Mouse (Mus musculus): ENCODE results near the gene Hoxa9. TPM values are rescaled to one million over a fixed set of nuclear protein-coding genes. Genes with fewer than 3 reads are reported as not detected.

Gene Hoxa9
- polyA plus RNA-seq, 1 experiment: 0.52 TPM

DNA sequence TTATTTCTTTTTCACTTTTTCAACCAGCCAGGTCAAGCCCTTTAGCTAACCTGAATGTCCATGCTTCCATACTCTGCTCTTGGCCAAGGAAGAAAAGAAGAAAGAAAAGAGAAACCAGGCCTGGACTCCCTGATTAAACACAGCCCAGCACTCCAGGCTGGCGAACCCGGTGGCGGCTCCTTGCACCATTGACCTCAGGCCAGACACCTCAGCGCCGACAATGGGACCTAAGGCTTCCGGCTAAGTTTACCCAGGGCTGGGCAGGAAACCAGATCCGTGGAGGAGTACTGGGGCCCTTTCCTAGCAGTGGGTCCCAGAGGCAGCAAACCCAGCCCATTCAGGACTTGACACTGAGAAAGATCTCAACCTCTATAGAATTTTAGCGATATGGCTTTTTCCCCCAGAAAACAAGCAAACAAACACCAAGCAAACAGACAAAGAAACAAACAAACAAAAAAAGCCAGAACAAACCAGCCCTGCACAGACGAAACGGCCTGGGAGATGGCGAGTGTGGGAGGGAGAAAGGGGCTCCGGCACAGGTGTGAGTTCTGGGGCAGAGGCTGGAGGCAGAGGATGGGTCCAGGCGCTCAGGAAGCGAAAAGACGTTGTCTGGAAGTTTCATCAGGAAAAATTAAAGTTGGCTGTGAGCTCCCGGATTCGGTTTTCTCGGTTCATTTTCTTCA lies 1.1 kb upstream of the Hoxa9 start:
- TF ChIP-seq CTCF (IDR thresholded peaks at IDR 0.05; ENCODE audit: control insufficient read depth, insufficient read depth, insufficient replicate concordance, low read depth, low read length): no peak
- no peak for TF ChIP-seq POLR2A (IDR thresholded peaks at IDR 0.05; ENCODE audit: control insufficient read depth, low read depth, low read length)
- H3K4me3 ChIP-seq (ENCODE audit: control insufficient read depth, low read depth, low read length): no peak overlapping the region
- peaks cover 5% of the 10 kb centered on the region for H3K4me1 ChIP-seq (ENCODE audit: control insufficient read depth, insufficient read depth, low read length)
- no peaks in the 10 kb centered on the region for H3K36me3 ChIP-seq (ENCODE audit: control insufficient read depth, insufficient read depth, low read length)
- H3K27ac ChIP-seq (ENCODE audit: control insufficient read depth, insufficient read depth, low read depth, low read length): no peak overlapping the region
- H3K27me3 ChIP-seq (ENCODE audit: control insufficient read depth, insufficient read depth, low read length): peaks cover 25% of the 10 kb centered on the region

DNA sequence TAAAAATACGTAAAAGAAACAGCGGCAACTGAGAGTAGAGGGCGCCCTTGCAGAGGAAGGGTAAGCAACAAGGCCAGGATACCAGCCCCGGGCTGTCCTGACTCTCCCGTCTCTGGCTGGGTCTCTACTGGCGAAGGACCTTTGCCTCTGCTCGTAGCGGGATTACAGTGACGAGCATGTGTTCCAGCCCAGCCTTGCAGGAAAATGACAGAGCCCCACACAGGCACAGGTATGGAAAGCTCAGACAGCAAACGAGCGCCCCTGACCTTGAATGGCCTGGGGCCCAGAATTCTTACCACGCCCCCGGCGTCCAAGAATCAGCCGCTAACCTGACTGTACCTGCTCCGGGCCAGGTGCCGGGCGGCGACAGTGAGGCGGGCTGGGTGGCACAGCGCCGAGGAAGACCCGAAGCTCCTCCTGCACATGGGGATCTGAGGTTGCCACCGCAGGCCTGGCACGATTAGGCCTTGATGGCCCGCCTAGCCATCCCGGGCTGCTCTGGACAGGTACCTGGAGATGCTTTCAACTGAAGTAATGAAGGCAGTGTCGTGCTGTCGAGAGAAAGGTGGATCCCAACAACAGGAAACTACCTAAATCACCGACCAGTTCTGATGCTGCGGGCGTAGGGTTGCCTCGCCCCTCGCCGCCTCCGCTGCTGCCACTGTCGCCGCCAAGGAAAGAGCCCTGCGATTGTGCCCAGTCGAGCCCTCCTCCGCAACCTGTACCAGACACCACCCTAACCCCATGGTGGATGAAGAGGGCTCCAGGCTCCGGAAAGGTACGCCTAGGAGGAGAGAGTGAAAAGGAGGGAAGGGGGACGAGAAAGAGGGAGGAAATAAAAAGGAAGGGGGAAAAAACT lies 1.1 kb downstream of the Hoxa9 start:
- H3K4me1 ChIP-seq (ENCODE audit: control insufficient read depth, insufficient read depth, low read length): peaks cover 10% of the 10 kb centered on the region
- TF ChIP-seq CTCF (IDR thresholded peaks at IDR 0.05; ENCODE audit: control insufficient read depth, insufficient read depth, insufficient replicate concordance, low read depth, low read length): no peak
- no peak for TF ChIP-seq POLR2A (IDR thresholded peaks at IDR 0.05; ENCODE audit: control insufficient read depth, low read depth, low read length)
- peaks cover 37% of the 10 kb centered on the region for H3K27me3 ChIP-seq (ENCODE audit: control insufficient read depth, insufficient read depth, low read length)
- H3K4me3 ChIP-seq (ENCODE audit: control insufficient read depth, low read depth, low read length): peak overlapping the region; percentile 2; the same call in 1 of the 2 replicates
- H3K36me3 ChIP-seq (ENCODE audit: control insufficient read depth, insufficient read depth, low read length): no peaks in the 10 kb centered on the region
- H3K27ac ChIP-seq (ENCODE audit: control insufficient read depth, insufficient read depth, low read depth, low read length): no peak overlapping the region

DNA sequence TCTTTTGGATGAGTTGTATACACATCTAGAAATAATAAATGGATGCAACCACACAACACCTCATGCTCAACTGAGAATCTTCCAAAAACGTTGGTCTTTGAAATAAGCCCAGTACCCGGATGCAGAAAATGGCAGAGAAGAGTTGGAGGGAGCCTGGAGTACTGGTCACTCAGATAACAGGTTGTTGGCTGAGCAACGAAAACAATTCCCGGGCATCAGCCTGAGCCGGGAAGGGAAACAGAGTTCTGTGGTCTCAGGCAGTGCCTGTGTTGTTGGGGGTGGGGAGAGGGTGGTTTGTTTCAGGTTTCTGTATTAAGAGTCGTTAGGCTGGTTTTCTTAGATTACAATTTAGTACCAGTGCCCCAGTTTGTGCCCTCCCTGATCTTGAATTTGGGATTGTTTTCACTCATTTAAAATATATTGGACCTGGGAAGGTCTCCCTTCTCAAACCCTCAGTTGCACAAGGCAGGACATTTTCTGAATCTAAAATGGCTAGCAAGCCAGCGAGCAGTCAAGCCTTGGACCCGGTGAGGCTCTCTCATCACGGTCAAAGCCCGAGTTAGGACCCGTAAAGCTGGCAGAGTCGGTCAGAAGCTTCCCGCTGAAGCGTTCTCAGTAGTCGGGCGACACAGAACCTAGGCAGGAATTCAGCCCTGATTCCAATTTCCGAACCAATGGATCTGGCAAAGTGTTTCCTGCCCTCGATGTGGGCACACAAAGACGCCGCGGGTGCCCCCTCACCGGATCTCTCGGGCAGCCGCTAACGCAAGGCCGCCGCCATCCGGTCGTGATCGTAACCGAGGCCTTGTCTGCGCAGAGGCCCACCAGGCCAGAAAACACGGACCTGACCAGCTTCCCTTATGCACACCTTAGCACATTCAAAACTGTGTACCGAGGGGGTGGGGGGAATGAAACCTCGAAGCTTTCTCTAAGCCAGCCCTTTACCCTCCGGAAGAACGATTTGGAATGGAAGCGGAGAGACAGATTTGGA lies 2.1 kb downstream of the Hoxa9 start:
- no peak overlapping the region; the same call in 1 of the 2 replicates for H3K4me3 ChIP-seq (ENCODE audit: control insufficient read depth, low read depth, low read length)
- TF ChIP-seq CTCF (IDR thresholded peaks at IDR 0.05; ENCODE audit: control insufficient read depth, insufficient read depth, insufficient replicate concordance, low read depth, low read length) (no peak), POLR2A (IDR thresholded peaks at IDR 0.05; ENCODE audit: control insufficient read depth, low read depth, low read length) (no peak)
- peaks cover 7% of the 10 kb centered on the region for H3K4me1 ChIP-seq (ENCODE audit: control insufficient read depth, insufficient read depth, low read length)
- no peak overlapping the region for H3K27ac ChIP-seq (ENCODE audit: control insufficient read depth, insufficient read depth, low read depth, low read length)
- peaks cover 37% of the 10 kb centered on the region for H3K27me3 ChIP-seq (ENCODE audit: control insufficient read depth, insufficient read depth, low read length)
- no peaks in the 10 kb centered on the region for H3K36me3 ChIP-seq (ENCODE audit: control insufficient read depth, insufficient read depth, low read length)

DNA sequence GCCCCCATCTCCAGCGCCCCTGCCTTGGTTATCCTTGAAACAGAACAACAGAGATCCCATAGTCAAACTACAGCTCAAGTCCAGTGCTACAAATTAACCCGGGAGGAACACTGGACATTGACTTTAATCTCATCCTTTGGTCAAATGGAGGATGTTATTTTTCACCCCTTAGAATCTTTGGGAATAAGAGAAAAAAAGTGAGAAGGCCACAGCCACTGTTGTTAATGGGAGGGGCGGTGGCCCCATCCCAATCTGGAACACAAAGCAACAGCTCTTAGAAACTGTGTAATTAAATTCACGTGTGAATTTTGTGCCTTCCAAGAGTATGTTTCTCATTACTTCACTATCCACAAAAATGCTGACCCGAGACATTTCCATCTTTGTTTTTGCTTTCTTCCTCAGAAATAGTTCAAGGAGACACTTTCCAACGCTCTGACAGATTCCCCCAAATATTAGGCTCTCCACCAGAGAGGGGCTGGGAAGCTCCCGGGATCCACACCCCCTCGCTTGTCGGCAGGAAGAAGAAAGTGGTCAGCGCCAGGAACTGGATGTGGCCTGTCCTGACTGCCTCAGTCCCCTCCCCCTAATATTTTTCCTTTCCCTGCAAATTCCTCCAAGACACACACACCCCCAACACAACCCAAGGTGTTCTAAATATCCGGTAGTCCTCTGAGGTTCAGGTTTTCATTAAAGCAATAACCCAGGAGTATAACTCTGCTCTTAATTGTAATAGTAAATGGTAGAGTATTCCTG lies 3.2 kb downstream of the Hoxa9 start:
- TF ChIP-seq POLR2A (IDR thresholded peaks at IDR 0.05; ENCODE audit: control insufficient read depth, low read depth, low read length): no peak
- TF ChIP-seq CTCF (IDR thresholded peaks at IDR 0.05; ENCODE audit: control insufficient read depth, insufficient read depth, insufficient replicate concordance, low read depth, low read length): no peak
- Histone ChIP-seq H3K36me3 (ENCODE audit: control insufficient read depth, insufficient read depth, low read length) (no peaks in the 10 kb centered on the region), H3K4me1 (ENCODE audit: control insufficient read depth, insufficient read depth, low read length) (peaks cover 7% of the 10 kb centered on the region), H3K4me3 (ENCODE audit: control insufficient read depth, low read depth, low read length) (no peak overlapping the region), H3K27ac (ENCODE audit: control insufficient read depth, insufficient read depth, low read depth, low read length) (no peak overlapping the region), H3K27me3 (ENCODE audit: control insufficient read depth, insufficient read depth, low read length) (peaks cover 30% of the 10 kb centered on the region)

DNA sequence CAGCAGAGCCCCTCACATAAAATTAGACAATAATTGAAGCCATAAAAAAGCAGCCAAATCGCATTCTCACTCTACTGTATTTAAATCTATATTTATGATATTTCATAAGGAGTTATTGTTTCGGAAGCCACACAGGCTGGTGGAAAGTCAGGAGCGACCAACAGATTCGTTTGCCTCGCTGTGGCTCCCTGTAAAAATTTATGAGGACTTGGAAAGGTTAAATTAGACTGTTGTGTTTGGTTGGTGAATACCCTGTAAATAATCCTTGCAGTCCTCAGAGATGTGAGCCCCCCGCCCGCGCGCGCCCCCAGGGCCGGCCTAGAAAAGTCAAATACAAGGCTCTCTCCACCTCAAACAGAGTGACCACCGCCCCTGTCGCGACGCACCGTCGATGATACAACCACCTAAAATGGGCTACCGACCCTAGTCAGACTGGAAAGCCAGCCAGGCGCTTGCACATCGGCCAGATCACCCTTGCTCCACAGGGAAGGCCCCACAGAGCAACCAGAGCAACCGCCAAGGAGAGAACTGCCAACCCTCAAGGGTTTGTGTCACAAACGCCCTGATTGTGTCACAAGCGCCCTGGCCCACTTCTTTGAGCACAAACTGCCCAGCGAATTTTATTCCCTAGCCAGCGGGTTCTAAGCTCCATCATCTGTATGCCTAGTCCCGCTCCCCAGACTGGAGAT lies 4.2 kb downstream of the Hoxa9 start:
- Histone ChIP-seq H3K4me3 (ENCODE audit: control insufficient read depth, low read depth, low read length) (no peak overlapping the region; the same call in 1 of the 2 replicates), H3K27me3 (ENCODE audit: control insufficient read depth, insufficient read depth, low read length) (peaks cover 25% of the 10 kb centered on the region)

More for the DNA sequence above, 4.2 kb downstream of the Hoxa9 start:
- no peaks in the 10 kb centered on the region for H3K36me3 ChIP-seq (ENCODE audit: control insufficient read depth, insufficient read depth, low read length)
- peaks cover 14% of the 10 kb centered on the region for H3K4me1 ChIP-seq (ENCODE audit: control insufficient read depth, insufficient read depth, low read length)
- H3K27ac ChIP-seq (ENCODE audit: control insufficient read depth, insufficient read depth, low read depth, low read length): no peak overlapping the region
- no peak for TF ChIP-seq CTCF (IDR thresholded peaks at IDR 0.05; ENCODE audit: control insufficient read depth, insufficient read depth, insufficient replicate concordance, low read depth, low read length)
- no peak for TF ChIP-seq POLR2A (IDR thresholded peaks at IDR 0.05; ENCODE audit: control insufficient read depth, low read depth, low read length)

Measured in testis, adult 2 months (tissue).